Mouse (Mus musculus) midbrain, embryonic 16.5 days (tissue): ENCODE measurements around the gene S100a4. TPM values are rescaled to one million over a fixed set of nuclear protein-coding genes. Genes with fewer than 3 reads are reported as not detected.

Source experiments
- ATAC-seq: fragments of 200-750 bp; cut with Nextera tagmentation; 2 replicates; pipeline ENCODE4 v1.8.0; 2017; ENCODE audit warnings: moderate TSS enrichment
- H3K27ac ChIP-seq: fragments of 300-500 bp; sonication (generic); 2 replicates; pipeline ENCODE4 v1.5.1; 2014; ENCODE audit warnings: mild to moderate bottlenecking, low read length, mixed read lengths
- H3K27me3 ChIP-seq: fragments of 300-500 bp; sonication (generic); 2 replicates; pipeline ENCODE4 v1.6.1; 2014; ENCODE audit warnings: low read depth, low read length, mixed read lengths; ENCODE audit not compliant: control insufficient read depth, insufficient read depth
- H3K36me3 ChIP-seq: fragments of 300-500 bp; sonication (generic); 2 replicates; pipeline ENCODE4 v1.6.1; 2014; ENCODE audit warnings: mild to moderate bottlenecking, low read length, moderate library complexity, mixed read lengths; ENCODE audit not compliant: control insufficient read depth, insufficient read depth
- H3K4me1 ChIP-seq: fragments of 300-500 bp; sonication (generic); 2 replicates; pipeline ENCODE4 v1.6.1; 2014; ENCODE audit warnings: mild to moderate bottlenecking, low read length, mixed read lengths; ENCODE audit not compliant: control insufficient read depth, insufficient read depth
- H3K4me2 ChIP-seq: fragments of 300-500 bp; sonication (generic); 2 replicates; pipeline ENCODE4 v1.6.1; 2014; ENCODE audit warnings: mild to moderate bottlenecking, low read length, mixed read lengths
- H3K4me3 ChIP-seq: fragments of 300-500 bp; sonication (generic); 2 replicates; pipeline ENCODE4 v1.5.1; 2014; ENCODE audit warnings: low read depth, mild to moderate bottlenecking, low read length, moderate library complexity, mixed read lengths
- H3K9ac ChIP-seq: fragments of 300-500 bp; sonication (generic); 2 replicates; pipeline ENCODE4 v1.6.1; 2014; ENCODE audit warnings: low read depth, low read length, mixed read lengths
- H3K9me3 ChIP-seq: fragments of 300-500 bp; sonication (generic); replicated peaks from 2 replicates; pipeline ENCODE4 v1.6.1; 2014; ENCODE audit warnings: mild to moderate bottlenecking, low read length, mixed read lengths; ENCODE audit not compliant: control insufficient read depth, poor library complexity, severe bottlenecking
- WGBS: fragments of 180-500 bp; shearing (Covaris S2); extraction: QIAGEN DNeasy Blood & Tissue Kit; methylation state at CpG from one replicate; pipeline ENCODE4 v1.1.7; 2014; 5-methylcytosine and 5-hydroxymethylcytosine counted together
- polyA plus RNA-seq: library from polyadenylated mRNA; unstranded; fragments of >200 nt; fragmentation: Nextera tagmentation; extraction: Ambion mirVana; gene quantifications from 2 replicates; pipeline ENCODE4 v1.2.1, GENCODE M21; 2015

Gene S100a4
- polyA plus RNA-seq, 1 experiment from 2014 or later = not detected

DNA sequence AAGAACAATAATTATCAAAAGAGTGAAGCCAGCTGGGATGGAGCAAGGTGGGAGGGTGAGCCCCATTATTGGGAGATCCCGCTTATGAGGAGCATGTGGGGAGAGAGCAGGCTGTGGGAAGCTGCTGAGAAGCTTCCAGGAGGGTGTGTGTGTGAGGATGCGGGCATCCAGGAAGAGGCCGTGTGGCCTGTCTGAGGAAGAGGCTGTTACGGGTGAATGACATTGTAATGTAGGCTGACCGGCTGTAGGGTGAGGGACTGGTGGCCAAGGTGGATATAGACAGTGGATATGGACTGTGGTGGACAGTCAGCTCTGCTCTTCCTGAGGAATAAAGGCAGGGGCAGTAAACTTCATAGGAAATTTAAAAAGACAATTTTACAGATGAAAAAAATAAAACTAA, 21.9 kb downstream of the S100a4 start:
- no peaks in the 10 kb centered on the region for H3K27me3 ChIP-seq
- 80% methylated on average over 5 of the region's 5 CpGs for WGBS
- no peak for ATAC-seq
- H3K4me3 ChIP-seq = no peak overlapping the region
- no peaks in the 10 kb centered on the region for H3K9me3 ChIP-seq
- H3K27ac ChIP-seq = no peak overlapping the region
- H3K4me2 ChIP-seq = no peak overlapping the region
- no peak overlapping the region for H3K9ac ChIP-seq
- H3K36me3 ChIP-seq = no peaks in the 10 kb centered on the region
- peaks cover 16% of the 10 kb centered on the region for H3K4me1 ChIP-seq

DNA sequence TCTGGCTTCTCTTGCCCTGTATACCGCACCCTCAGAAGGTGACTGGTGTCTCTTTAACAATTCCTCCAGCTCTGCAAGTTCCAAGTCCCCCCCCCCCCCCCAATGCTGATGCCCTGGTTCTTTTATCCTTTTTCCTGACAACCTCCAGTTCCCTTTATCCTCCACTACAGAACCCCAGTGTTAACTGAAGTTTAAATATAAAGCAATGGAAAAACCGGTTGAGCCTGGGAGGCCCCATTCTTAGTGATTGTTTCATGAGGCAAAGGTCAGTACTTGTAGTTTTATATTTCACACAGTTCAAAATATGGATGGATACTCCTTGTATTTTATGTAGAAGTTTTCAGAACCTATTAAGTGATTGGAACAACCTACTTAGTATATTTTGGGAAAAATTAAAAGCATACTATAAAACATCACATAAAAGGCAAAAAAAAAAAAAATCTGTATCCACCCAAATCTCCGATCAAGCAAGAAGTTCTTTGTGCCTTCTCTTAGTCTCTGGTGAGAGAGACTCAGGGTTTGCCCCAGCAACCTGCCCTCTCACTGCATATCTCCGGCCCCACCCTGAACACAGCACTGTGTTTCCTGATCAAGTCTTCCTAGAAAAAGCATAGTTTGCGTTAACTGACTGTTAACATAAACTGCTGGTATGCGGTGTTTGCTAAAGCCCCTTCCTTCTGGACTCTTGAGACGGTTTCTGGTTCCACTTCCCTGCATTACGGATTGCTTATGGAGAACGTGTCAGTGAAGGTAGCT, 22.9 kb downstream of the S100a4 start:
- 73% methylated on average over 9 of the region's 9 CpGs for WGBS
- no peak for ATAC-seq

DNA sequence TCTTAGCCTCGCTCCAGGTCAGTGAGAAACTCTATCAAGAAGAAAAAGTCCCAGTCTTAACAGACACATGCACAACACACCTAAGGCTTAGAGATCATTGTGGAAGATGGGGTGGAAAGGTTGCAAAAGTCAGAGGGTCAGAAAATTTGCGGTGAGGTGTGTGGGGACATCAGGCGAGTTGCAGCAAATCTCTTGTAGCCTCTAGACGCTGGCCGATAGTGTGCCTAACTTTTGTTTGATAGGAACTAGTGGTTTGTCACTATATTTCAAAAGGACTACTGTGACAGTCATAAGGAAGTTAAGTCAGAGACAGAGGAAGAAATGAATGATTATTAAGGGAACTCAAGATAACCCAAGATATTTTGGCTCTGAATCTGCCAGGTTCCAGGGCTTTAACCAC, 23.8 kb downstream of the S100a4 start:
- H3K36me3 ChIP-seq = no peaks in the 10 kb centered on the region
- no peak for ATAC-seq
- H3K4me1 ChIP-seq = peaks cover 16% of the 10 kb centered on the region
- H3K4me2 ChIP-seq = no peak overlapping the region
- H3K27me3 ChIP-seq = no peaks in the 10 kb centered on the region
- no peaks in the 10 kb centered on the region for H3K9me3 ChIP-seq
- WGBS = 94% methylated on average over 5 of the region's 5 CpGs
- no peak overlapping the region for H3K4me3 ChIP-seq
- no peak overlapping the region for H3K27ac ChIP-seq
- no peak overlapping the region for H3K9ac ChIP-seq

More for the DNA sequence above, 22.9 kb downstream of the S100a4 start:
- Histone ChIP-seq H3K9me3 (no peaks in the 10 kb centered on the region), H3K9ac (no peak overlapping the region), H3K4me3 (no peak overlapping the region), H3K4me1 (peaks cover 16% of the 10 kb centered on the region), H3K27ac (no peak overlapping the region), H3K27me3 (no peaks in the 10 kb centered on the region), H3K4me2 (no peak overlapping the region), H3K36me3 (no peaks in the 10 kb centered on the region)

DNA sequence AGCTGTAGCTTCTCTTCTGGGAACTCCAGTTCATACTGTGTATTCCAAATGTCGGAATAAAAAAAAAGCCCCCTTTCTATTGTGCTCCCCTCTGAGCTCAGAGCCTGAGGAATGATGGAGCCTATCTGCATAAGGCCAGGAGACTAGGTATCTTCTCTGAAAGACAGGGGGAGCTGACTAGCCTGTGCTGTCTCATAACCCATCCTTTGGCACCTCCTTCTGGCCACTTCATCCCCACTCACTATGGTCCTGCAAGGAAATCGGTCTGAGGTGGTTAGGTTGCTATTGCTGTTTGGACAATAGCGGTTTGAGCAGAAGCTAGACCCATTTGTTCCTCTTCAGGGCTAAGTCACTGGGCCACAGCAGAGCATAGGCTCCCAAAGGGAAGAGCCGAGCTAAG, 24.2 kb downstream of the S100a4 start:
- 0 out of 2 replicates have a peak, but pooled peaks have one; percentile 69 for ATAC-seq
- no peaks in the 10 kb centered on the region for H3K27me3 ChIP-seq

DNA sequence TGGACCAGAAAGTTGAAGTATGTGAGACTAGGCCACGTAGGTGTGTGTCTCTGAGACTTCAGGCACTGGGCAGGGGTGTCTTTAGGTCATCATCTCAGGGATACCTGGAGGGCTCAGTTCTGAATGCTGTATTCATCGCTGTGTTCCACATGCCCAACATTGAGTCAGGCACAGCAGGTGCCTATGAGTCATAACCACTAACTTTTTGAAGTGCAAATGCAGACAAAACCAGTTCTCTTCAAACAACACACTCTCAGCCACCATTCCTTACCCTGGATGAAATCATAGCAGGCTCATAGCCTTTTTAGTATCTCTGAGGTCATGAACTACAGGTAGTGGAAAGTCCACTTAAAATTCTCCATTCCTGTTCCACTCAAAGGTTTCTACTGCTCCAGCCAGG, 25.7 kb downstream of the S100a4 start:
- ATAC-seq = no peak
- Histone ChIP-seq H3K36me3 (no peaks in the 10 kb centered on the region), H3K27me3 (no peaks in the 10 kb centered on the region), H3K9me3 (no peaks in the 10 kb centered on the region), H3K4me2 (no peak overlapping the region), H3K4me3 (no peak overlapping the region), H3K4me1 (no peaks in the 10 kb centered on the region; the same call in 1 of the 2 replicates), H3K27ac (no peak overlapping the region), H3K9ac (no peak overlapping the region)
- 85% methylated on average over 2 of the region's 2 CpGs for WGBS

More for the DNA sequence above, 24.2 kb downstream of the S100a4 start:
- 66% methylated on average over 4 of the region's 4 CpGs for WGBS
- Histone ChIP-seq H3K4me3 (no peak overlapping the region), H3K36me3 (no peaks in the 10 kb centered on the region), H3K4me1 (peaks cover 15% of the 10 kb centered on the region), H3K4me2 (no peak overlapping the region), H3K9me3 (no peaks in the 10 kb centered on the region), H3K9ac (no peak overlapping the region), H3K27ac (no peak overlapping the region)

DNA sequence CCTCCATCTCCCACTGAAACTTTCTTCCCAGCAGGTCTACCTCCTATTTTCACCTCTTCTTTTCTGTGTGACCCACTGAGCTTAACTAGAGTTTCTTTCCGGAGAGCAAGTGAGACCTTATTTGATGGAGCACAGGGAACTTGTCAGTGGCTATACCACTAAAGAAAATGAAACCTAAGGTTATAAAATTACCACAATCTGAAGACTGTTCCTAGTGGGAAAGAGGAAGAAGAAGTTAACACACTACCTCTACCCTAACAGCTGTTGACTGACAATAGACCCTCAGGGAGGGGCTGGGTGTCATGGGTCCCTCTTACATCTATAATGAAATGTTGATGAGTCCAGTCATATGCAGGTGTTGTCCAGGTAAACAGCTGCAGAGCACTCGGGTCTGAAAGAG, 28.4 kb downstream of the S100a4 start:
- no peaks in the 10 kb centered on the region; the same call in 1 of the 2 replicates for H3K27me3 ChIP-seq
- no peaks in the 10 kb centered on the region for H3K4me1 ChIP-seq
- no peaks in the 10 kb centered on the region for H3K36me3 ChIP-seq
- 82% methylated on average over 2 of the region's 2 CpGs for WGBS
- ATAC-seq = no peak
- H3K27ac ChIP-seq = no peak overlapping the region
- H3K9me3 ChIP-seq = no peaks in the 10 kb centered on the region
- H3K4me3 ChIP-seq = no peak overlapping the region
- H3K9ac ChIP-seq = no peak overlapping the region
- no peak overlapping the region for H3K4me2 ChIP-seq

DNA sequence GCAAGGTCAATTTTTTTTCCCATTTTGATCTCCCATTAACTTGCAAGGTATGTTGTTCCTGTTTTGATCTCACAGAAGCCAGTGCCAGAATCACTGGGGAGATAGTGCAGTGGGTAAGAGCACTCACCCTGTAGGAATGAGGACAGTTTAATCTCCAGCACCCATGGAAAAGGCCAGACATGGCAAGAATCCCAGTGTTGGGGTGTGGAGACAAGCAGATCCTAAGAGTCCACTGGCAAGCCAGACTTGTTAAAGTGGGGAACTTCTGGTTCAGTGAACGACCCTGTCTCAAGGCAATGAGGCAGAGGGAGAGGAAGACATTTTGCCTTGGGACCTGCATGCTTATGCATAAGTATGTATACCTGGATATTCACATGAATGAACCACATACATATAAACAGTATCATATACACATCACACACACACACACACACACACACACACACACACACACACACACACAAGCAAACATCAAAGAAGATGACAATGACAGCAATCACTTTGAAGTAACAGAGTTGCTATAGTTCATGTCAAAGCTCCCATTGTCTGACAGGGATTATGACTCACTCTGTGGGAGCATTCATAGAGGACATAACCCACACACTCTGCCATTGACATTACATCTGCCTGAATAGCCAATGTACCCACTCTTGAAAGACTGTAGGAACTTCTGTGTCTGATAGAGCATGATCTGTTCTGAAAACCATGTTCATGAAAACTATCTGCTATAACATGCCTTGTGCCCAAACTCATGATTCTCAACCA, 35.1 kb downstream of the S100a4 start:
- Histone ChIP-seq H3K9me3 (no peaks in the 10 kb centered on the region), H3K4me3 (no peak overlapping the region), H3K27me3 (no peaks in the 10 kb centered on the region; the same call in 1 of the 2 replicates), H3K4me1 (no peaks in the 10 kb centered on the region), H3K36me3 (no peaks in the 10 kb centered on the region), H3K9ac (no peak overlapping the region), H3K27ac (no peak overlapping the region), H3K4me2 (no peak overlapping the region)
- ATAC-seq = no peak
- 86% methylated on average over 1 of the region's 1 CpGs for WGBS

DNA sequence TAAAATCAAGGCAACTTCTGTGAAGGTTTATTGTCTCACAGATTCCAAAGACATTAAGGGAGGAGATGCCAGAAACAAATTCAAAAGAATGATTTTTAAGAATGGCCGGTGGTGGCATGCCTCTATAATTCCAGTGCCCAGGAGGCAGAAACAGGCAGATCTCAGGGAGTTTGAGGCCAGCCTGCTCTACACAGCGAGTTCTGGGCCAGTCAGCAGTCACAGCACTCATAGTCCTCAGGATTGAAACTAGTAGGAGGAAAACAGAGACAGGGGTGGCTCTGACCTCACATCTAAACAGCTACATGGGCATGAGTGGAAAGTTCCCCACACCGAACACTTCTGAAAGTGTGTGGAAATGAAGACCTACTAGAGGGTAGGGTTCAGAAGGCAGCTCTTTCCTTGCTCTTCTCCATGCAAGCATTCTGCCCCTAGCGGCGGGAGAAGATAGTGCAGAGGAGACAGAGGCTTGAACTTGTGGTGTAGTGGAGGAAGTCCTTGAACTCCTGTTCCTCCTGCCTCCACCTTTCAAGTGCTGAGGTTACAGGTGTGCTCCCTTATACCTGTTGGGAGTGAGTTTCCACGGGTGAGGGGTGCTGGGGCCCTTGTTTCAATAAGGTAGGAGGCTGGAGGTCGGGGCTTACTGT, 36.1 kb downstream of the S100a4 start:
- Histone ChIP-seq H3K4me1 (no peaks in the 10 kb centered on the region), H3K9me3 (no peaks in the 10 kb centered on the region), H3K9ac (no peak overlapping the region), H3K4me2 (no peak overlapping the region), H3K4me3 (no peak overlapping the region), H3K36me3 (no peaks in the 10 kb centered on the region), H3K27ac (no peak overlapping the region), H3K27me3 (no peaks in the 10 kb centered on the region; the same call in 1 of the 2 replicates)
- 55% methylated on average over 7 of the region's 7 CpGs for WGBS
- ATAC-seq = no peak

DNA sequence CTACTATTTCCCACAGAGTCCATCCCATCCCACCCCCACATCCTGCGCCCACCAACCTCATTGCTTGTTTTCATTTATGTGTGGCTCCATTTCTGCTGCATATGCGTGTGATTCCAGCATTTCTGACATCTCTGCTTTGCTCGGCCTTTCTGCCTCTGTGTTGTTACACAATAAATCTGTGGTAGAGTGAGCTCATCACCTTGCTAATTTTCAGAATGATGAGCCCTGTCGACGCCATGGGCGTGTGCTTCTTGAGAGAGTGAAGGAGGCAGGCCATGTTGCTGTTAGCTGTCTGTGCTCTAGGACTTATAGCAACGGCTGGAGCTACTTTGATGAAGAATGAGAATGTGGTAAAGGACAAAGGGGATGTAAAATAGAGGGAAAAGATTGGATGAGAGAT, 37.4 kb downstream of the S100a4 start:
- Histone ChIP-seq H3K27me3 (no peaks in the 10 kb centered on the region; the same call in 1 of the 2 replicates), H3K4me1 (no peaks in the 10 kb centered on the region), H3K27ac (no peak overlapping the region), H3K9me3 (no peaks in the 10 kb centered on the region), H3K36me3 (no peaks in the 10 kb centered on the region), H3K4me3 (no peak overlapping the region), H3K4me2 (no peak overlapping the region), H3K9ac (no peak overlapping the region)
- 88% methylated on average over 7 of the region's 7 CpGs for WGBS
- no peak for ATAC-seq
